Mouse (Mus musculus): ENCODE measurements around the gene Acot9.

DNA sequence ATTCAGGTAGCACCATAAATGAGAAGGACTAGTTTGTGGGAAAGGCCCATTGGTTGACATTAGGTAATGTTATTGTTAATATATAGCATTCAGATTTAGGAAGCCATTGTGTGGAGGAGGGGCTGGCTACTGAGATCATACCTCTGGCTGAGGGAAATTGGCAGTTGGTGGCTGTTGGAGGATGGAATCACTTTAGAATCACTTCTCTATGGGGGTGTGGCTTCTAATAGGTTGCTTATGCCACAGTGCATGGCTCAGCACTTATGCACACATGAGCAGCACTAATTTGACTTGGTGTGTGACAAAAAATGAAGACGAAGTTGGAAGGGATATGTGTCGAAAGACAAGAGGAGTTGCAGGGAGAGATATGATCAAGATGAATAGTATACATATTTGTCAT is 84.0 kb downstream of the Acot9 start:
- TF ChIP-seq EP300 (optimal IDR thresholded peaks at IDR 0.05) = no peak
- no peak for TF ChIP-seq CTCF (IDR thresholded peaks at IDR 0.05; ENCODE audit: low read depth)

Measured in stomach, postnatal 0 days (tissue).